Mouse (Mus musculus): ENCODE results near the gene Nfatc4. TPM values are rescaled to one million over a fixed set of nuclear protein-coding genes. Genes with fewer than 3 reads are reported as not detected.

The Nfatc4 gene
- polyA plus RNA-seq, 1 experiment = 0.58 TPM

- Histone ChIP-seq H3K4me3 (ENCODE audit: control insufficient read depth, low read depth, low read length) (no peak overlapping the region), H3K27me3 (ENCODE audit: control insufficient read depth, insufficient read depth, low read length) (no peaks in the 10 kb centered on the region), H3K27ac (ENCODE audit: control insufficient read depth, insufficient read depth, low read depth, low read length) (no peak overlapping the region), H3K4me1 (ENCODE audit: control insufficient read depth, insufficient read depth, low read length) (peaks cover 7% of the 10 kb centered on the region), H3K36me3 (ENCODE audit: control insufficient read depth, insufficient read depth, low read length) (no peaks in the 10 kb centered on the region)
- no peak for TF ChIP-seq CTCF (IDR thresholded peaks at IDR 0.05; ENCODE audit: control insufficient read depth, insufficient read depth, insufficient replicate concordance, low read depth, low read length)
- no peak for TF ChIP-seq POLR2A (IDR thresholded peaks at IDR 0.05; ENCODE audit: control insufficient read depth, low read depth, low read length)
These were observed 54.7 kb downstream of the Nfatc4 start for GRCm38 (mm10) chr14:55877469-55878315.

GRCm38 (mm10) chr14:55878316-55878940, 55.5 kb downstream of the Nfatc4 start:
- Histone ChIP-seq H3K4me3 (ENCODE audit: control insufficient read depth, low read depth, low read length) (no peak overlapping the region), H3K27ac (ENCODE audit: control insufficient read depth, insufficient read depth, low read depth, low read length) (no peak overlapping the region), H3K27me3 (ENCODE audit: control insufficient read depth, insufficient read depth, low read length) (no peaks in the 10 kb centered on the region), H3K4me1 (ENCODE audit: control insufficient read depth, insufficient read depth, low read length) (peaks cover 7% of the 10 kb centered on the region), H3K36me3 (ENCODE audit: control insufficient read depth, insufficient read depth, low read length) (no peaks in the 10 kb centered on the region)
- TF ChIP-seq POLR2A (IDR thresholded peaks at IDR 0.05; ENCODE audit: control insufficient read depth, low read depth, low read length) = no peak
- TF ChIP-seq CTCF (IDR thresholded peaks at IDR 0.05; ENCODE audit: control insufficient read depth, insufficient read depth, insufficient replicate concordance, low read depth, low read length) = no peak

- no peaks in the 10 kb centered on the region for H3K27me3 ChIP-seq (ENCODE audit: control insufficient read depth, insufficient read depth, low read length)
- TF ChIP-seq POLR2A (IDR thresholded peaks at IDR 0.05; ENCODE audit: control insufficient read depth, low read depth, low read length) (no peak), CTCF (IDR thresholded peaks at IDR 0.05; ENCODE audit: control insufficient read depth, insufficient read depth, insufficient replicate concordance, low read depth, low read length) (peak; percentile 60; the same call in 1 of the 2 replicates)
- no peak overlapping the region for H3K27ac ChIP-seq (ENCODE audit: control insufficient read depth, insufficient read depth, low read depth, low read length)
- H3K4me3 ChIP-seq (ENCODE audit: control insufficient read depth, low read depth, low read length) = no peak overlapping the region
- H3K36me3 ChIP-seq (ENCODE audit: control insufficient read depth, insufficient read depth, low read length) = no peaks in the 10 kb centered on the region
- peaks cover 5% of the 10 kb centered on the region for H3K4me1 ChIP-seq (ENCODE audit: control insufficient read depth, insufficient read depth, low read length)
These were observed 56.7 kb downstream of the Nfatc4 start for GRCm38 (mm10) chr14:55879623-55880022.

GRCm38 (mm10) chr14:55880982-55881381, 58.0 kb downstream of the Nfatc4 start:
- Histone ChIP-seq H3K27me3 (ENCODE audit: control insufficient read depth, insufficient read depth, low read length) (no peaks in the 10 kb centered on the region), H3K27ac (ENCODE audit: control insufficient read depth, insufficient read depth, low read depth, low read length) (no peak overlapping the region), H3K4me3 (ENCODE audit: control insufficient read depth, low read depth, low read length) (no peak overlapping the region), H3K4me1 (ENCODE audit: control insufficient read depth, insufficient read depth, low read length) (peaks cover 16% of the 10 kb centered on the region), H3K36me3 (ENCODE audit: control insufficient read depth, insufficient read depth, low read length) (no peaks in the 10 kb centered on the region)
- TF ChIP-seq POLR2A (IDR thresholded peaks at IDR 0.05; ENCODE audit: control insufficient read depth, low read depth, low read length) (no peak), CTCF (IDR thresholded peaks at IDR 0.05; ENCODE audit: control insufficient read depth, insufficient read depth, insufficient replicate concordance, low read depth, low read length) (no peak)

DNA sequence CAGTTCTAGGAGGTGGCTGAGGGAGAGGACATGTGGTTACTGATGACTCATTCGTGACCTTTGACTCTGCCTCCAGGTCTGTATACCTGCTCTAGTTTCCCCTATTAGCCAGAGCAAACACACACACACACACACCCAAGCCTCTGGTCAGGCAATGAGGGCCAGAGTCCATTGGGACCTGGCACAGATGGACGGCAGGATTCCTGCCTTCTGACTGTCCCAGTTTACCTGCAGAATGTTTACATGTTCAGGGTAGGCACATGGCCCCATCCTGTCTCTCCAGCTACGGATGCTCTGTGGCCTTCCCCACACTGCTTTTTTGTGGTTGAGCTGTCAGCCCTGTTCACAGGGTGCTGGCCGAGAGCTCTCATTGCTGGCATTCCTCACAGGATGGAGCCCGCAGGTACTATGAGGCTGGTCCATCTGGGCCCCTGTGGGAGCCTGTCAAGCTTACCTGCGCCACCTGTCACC, 59.3 kb downstream of the Nfatc4 start:
- H3K4me1 ChIP-seq (ENCODE audit: control insufficient read depth, insufficient read depth, low read length) = peaks cover 25% of the 10 kb centered on the region
- no peaks in the 10 kb centered on the region for H3K36me3 ChIP-seq (ENCODE audit: control insufficient read depth, insufficient read depth, low read length)
- no peak overlapping the region for H3K27ac ChIP-seq (ENCODE audit: control insufficient read depth, insufficient read depth, low read depth, low read length)
- no peak for TF ChIP-seq POLR2A (IDR thresholded peaks at IDR 0.05; ENCODE audit: control insufficient read depth, low read depth, low read length)
- TF ChIP-seq CTCF (IDR thresholded peaks at IDR 0.05; ENCODE audit: control insufficient read depth, insufficient read depth, insufficient replicate concordance, low read depth, low read length) = no peak
- no peaks in the 10 kb centered on the region for H3K27me3 ChIP-seq (ENCODE audit: control insufficient read depth, insufficient read depth, low read length)
- no peak overlapping the region for H3K4me3 ChIP-seq (ENCODE audit: control insufficient read depth, low read depth, low read length)

DNA sequence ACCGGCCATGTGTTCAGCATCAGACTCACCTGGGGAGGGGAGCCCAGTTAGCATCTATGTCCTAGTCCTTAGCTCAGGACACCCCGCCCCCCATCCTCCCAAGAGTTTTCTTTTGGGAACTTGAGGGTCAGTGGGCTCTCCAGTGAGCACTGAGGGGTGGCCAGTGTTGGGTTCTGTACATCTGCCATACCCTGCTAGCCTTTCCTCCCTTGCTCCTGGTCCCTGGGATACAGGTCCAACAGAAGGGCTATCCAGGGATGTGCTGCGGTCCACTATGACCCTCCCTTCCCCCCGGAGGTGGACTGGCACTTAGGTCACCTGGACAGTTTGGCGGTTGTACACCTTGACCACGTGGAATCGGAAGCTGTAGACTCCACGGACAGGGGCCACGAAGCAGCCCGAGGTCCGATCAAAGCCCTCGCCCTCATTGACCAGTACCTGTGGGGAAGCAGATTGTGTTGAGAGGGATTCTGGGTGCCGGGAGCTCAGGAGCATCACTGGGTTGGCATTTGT, 60.3 kb downstream of the Nfatc4 start:
- no peaks in the 10 kb centered on the region for H3K36me3 ChIP-seq (ENCODE audit: control insufficient read depth, insufficient read depth, low read length)
- no peaks in the 10 kb centered on the region for H3K27me3 ChIP-seq (ENCODE audit: control insufficient read depth, insufficient read depth, low read length)
- no peak overlapping the region for H3K27ac ChIP-seq (ENCODE audit: control insufficient read depth, insufficient read depth, low read depth, low read length)
- no peak overlapping the region for H3K4me3 ChIP-seq (ENCODE audit: control insufficient read depth, low read depth, low read length)
- H3K4me1 ChIP-seq (ENCODE audit: control insufficient read depth, insufficient read depth, low read length) = peaks cover 29% of the 10 kb centered on the region
- TF ChIP-seq CTCF (IDR thresholded peaks at IDR 0.05; ENCODE audit: control insufficient read depth, insufficient read depth, insufficient replicate concordance, low read depth, low read length) (no peak), POLR2A (IDR thresholded peaks at IDR 0.05; ENCODE audit: control insufficient read depth, low read depth, low read length) (no peak)

Other genes starting within 250 kb of the Nfatc4 start
- gene Fitm1, start 247.5 kb upstream of the Nfatc4 start, polyA plus RNA-seq (2012; rRNA removed) = 40.2 and 52.7 TPM in 2 replicates
- 7.6 and 8.4 TPM in 2 replicates for gene Psme1, start 245.0 kb upstream of the Nfatc4 start, polyA plus RNA-seq (2012; rRNA removed)
- 5.8 and 6.4 TPM in 2 replicates for gene Emc9, start 237.8 kb upstream of the Nfatc4 start, polyA plus RNA-seq (2012; rRNA removed)
- 10.2 and 14.9 TPM in 2 replicates for gene Psme2, start 232.0 kb upstream of the Nfatc4 start, polyA plus RNA-seq (2012; rRNA removed)
- 7.8 and 8.9 TPM in 2 replicates for gene Rnf31, start 231.4 kb upstream of the Nfatc4 start, polyA plus RNA-seq (2012; rRNA removed)
- 4.1 and 4.4 TPM in 2 replicates for gene Irf9, start 219.6 kb upstream of the Nfatc4 start, polyA plus RNA-seq (2012; rRNA removed)
- gene Rec8, start 205.1 kb upstream of the Nfatc4 start, polyA plus RNA-seq (2012; rRNA removed) = 65.8 and 78.1 TPM in 2 replicates
- gene Ipo4, start 187.2 kb upstream of the Nfatc4 start, polyA plus RNA-seq (2012; rRNA removed) = 519 and 558 TPM in 2 replicates
- 1.9 and 2.1 TPM in 2 replicates for gene Gm49378, start 185.2 kb upstream of the Nfatc4 start, polyA plus RNA-seq (2012; rRNA removed)
- 18.2 and 21.3 TPM in 2 replicates for gene Tm9sf1, start 179.3 kb upstream of the Nfatc4 start, polyA plus RNA-seq (2012; rRNA removed)
- 197 and 200 TPM in 2 replicates for gene Tssk4, start 173.0 kb upstream of the Nfatc4 start, polyA plus RNA-seq (2012; rRNA removed)
- 4.1 TPM in 2 replicates for gene Mdp1, start 162.6 kb upstream of the Nfatc4 start, polyA plus RNA-seq (2012; rRNA removed)
- 29.6 and 35.9 TPM in 2 replicates for gene Gmpr2, start 151.2 kb upstream of the Nfatc4 start, polyA plus RNA-seq (2012; rRNA removed)
- gene Nedd8, start 151.0 kb upstream of the Nfatc4 start, polyA plus RNA-seq (2012; rRNA removed) = 196 and 222 TPM in 2 replicates
- gene Tinf2, start 141.3 kb upstream of the Nfatc4 start, polyA plus RNA-seq (2012; rRNA removed) = 26.8 and 30.0 TPM in 2 replicates
- gene Tgm1, start 109.2 kb upstream of the Nfatc4 start, polyA plus RNA-seq (2012; rRNA removed) = 0.27 and 0.65 TPM in 2 replicates
- 40.9 and 41.4 TPM in 2 replicates for gene Rabggta, start 100.9 kb upstream of the Nfatc4 start, polyA plus RNA-seq (2012; rRNA removed)
- 322 and 330 TPM in 2 replicates for gene Dhrs1, start 77.5 kb upstream of the Nfatc4 start, polyA plus RNA-seq (2012; rRNA removed)
- gene Nop9, start 77.5 kb upstream of the Nfatc4 start, polyA plus RNA-seq (2012; rRNA removed) = 142 and 144 TPM in 2 replicates
- 0.13 TPM in 1 of 2 replicates, not detected in the other for gene Cideb, start 64.7 kb upstream of the Nfatc4 start, polyA plus RNA-seq (2012; rRNA removed)
- gene Ltb4r2, start 61.7 kb upstream of the Nfatc4 start, polyA plus RNA-seq (2012; rRNA removed) = 0.07 and 0.11 TPM in 2 replicates
- gene Ltb4r1, start 57.2 kb upstream of the Nfatc4 start, polyA plus RNA-seq (2012; rRNA removed) = 0.11 and 0.20 TPM in 2 replicates
- 0.38 and 0.82 TPM in 2 replicates for gene Adcy4, start 39.0 kb upstream of the Nfatc4 start, polyA plus RNA-seq (2012; rRNA removed)
- gene Ripk3, start 34.3 kb upstream of the Nfatc4 start, polyA plus RNA-seq (2012; rRNA removed) = 4.1 and 4.8 TPM in 2 replicates
- 0.41 and 0.51 TPM in 2 replicates for gene Nynrin, start 30.9 kb downstream of the Nfatc4 start, polyA plus RNA-seq (2012; rRNA removed)
- 1.0 and 1.1 TPM in 2 replicates for gene Cbln3, start 61.2 kb downstream of the Nfatc4 start, polyA plus RNA-seq (2012; rRNA removed)
- gene Khnyn, start 61.8 kb downstream of the Nfatc4 start, polyA plus RNA-seq (2012; rRNA removed) = 5.0 and 5.1 TPM in 2 replicates
- gene Sdr39u1, start 77.1 kb downstream of the Nfatc4 start, polyA plus RNA-seq (2012; rRNA removed) = 50.7 and 55.1 TPM in 2 replicates
- gene Cma1, start 121.5 kb downstream of the Nfatc4 start, polyA plus RNA-seq (2012; rRNA removed) = 0.10 TPM in 1 of 2 replicates, not detected in the other
- gene Cma2, start 127.8 kb downstream of the Nfatc4 start, polyA plus RNA-seq (2012; rRNA removed) = not detected in 2 replicates
- gene Mcpt1, start 194.8 kb downstream of the Nfatc4 start, polyA plus RNA-seq (2012; rRNA removed) = not detected in 2 replicates
- gene Mcpt9, start 207.4 kb downstream of the Nfatc4 start, polyA plus RNA-seq (2012; rRNA removed) = not detected in 2 replicates
- gene Mcpt2, start 218.9 kb downstream of the Nfatc4 start, polyA plus RNA-seq (2012; rRNA removed) = not detected in 2 replicates
- 0.16 TPM in 1 of 2 replicates, not detected in the other for gene Mcpt4, start 239.2 kb downstream of the Nfatc4 start, polyA plus RNA-seq (2012; rRNA removed)